Comparison of ENCODE assay signal across 23 mouse cellular contexts in genomic region chr16:35330451-35330850, GRCm38 (mm10).
"Had no signal": no experiment of that assay in that cellular context is flagged by ENCODE, and none has a peak within 500 bp of the region (broad histone marks: within the 10 kb centered on the region; RNA-seq: fewer than 3 reads in every experiment).

No protein-coding gene starts in this region.

- H3K9me3 ChIP-seq: heart, embryonic 10.5 days; heart, embryonic 12.5 days; hindbrain, embryonic 10.5 days; hindbrain, embryonic 12.5 days; intestine, embryonic 15.5 days; limb, embryonic 13.5 days; limb, embryonic 15.5 days; liver, embryonic 12.5 days had no signal

- ATAC-seq: hindbrain, embryonic 16.5 days; inflammation-experienced regulatory T-cells, adult 6 months; intestine, embryonic 15.5 days; intestine, postnatal 0 days; liver, embryonic 12.5 days had no signal

- H3K27me3 ChIP-seq: heart, embryonic 12.5 days; hindbrain, embryonic 12.5 days; intestine, embryonic 15.5 days; limb, embryonic 13.5 days; limb, embryonic 15.5 days; liver, embryonic 12.5 days had no signal

- H3K4me1 ChIP-seq: heart, embryonic 10.5 days; heart, embryonic 12.5 days; hindbrain, embryonic 10.5 days; hindbrain, embryonic 12.5 days; intestine, embryonic 15.5 days; limb, embryonic 13.5 days; limb, embryonic 15.5 days; liver, embryonic 12.5 days had no signal

- H3K9ac ChIP-seq: heart, embryonic 12.5 days; hindbrain, embryonic 12.5 days; hindbrain, embryonic 14.5 days; intestine, embryonic 15.5 days; limb, embryonic 13.5 days; limb, embryonic 15.5 days; liver, embryonic 12.5 days had no signal

- H3K4me3 ChIP-seq: heart, embryonic 10.5 days; heart, embryonic 12.5 days; hindbrain, embryonic 10.5 days; hindbrain, embryonic 12.5 days; intestine, embryonic 15.5 days; layer of hippocampus, adult 2 months; limb, embryonic 13.5 days; limb, embryonic 15.5 days; liver, embryonic 12.5 days had no signal

- H3K27ac ChIP-seq: heart, embryonic 10.5 days; hindbrain, embryonic 10.5 days; hindbrain, embryonic 12.5 days; hindbrain, embryonic 14.5 days; intestine, embryonic 15.5 days; layer of hippocampus, adult 2 months; limb, embryonic 13.5 days; limb, embryonic 15.5 days; liver, embryonic 12.5 days had no signal

- H3K36me3 ChIP-seq: intestine, embryonic 15.5 days had no signal

- H3K4me2 ChIP-seq: heart, embryonic 12.5 days; hindbrain, embryonic 12.5 days; hindbrain, embryonic 14.5 days; intestine, embryonic 15.5 days; limb, embryonic 13.5 days; limb, embryonic 15.5 days; liver, embryonic 12.5 days had no signal

- DNase-seq: gastrocnemius, postnatal 14 days; heart, adult 18-20 months; heart, postnatal 10 days; heart, postnatal 4 days; kidney, adult 18-20 months; kidney, adult 8-10 months; kidney, postnatal 10 days; kidney, postnatal 25 days; kidney, postnatal 4 days; left cerebral cortex, postnatal 4 days had no signal
